Mouse (Mus musculus) liver, postnatal 0 days (tissue): Measurements from ENCODE around the gene Ccdc12. TPM values are rescaled to one million over a fixed set of nuclear protein-coding genes. Genes with fewer than 3 reads are reported as not detected.
A peak's percentile ranks its signal among the peaks of the same experiment; 100 is the strongest.

Experiments
- ATAC-seq: fragments of 200-750 bp; cut with Nextera tagmentation; 2 replicates; pipeline ENCODE4 v1.8.0; 2017; ENCODE audit warnings: mild to moderate bottlenecking, moderate library complexity
- DNase-seq: peaks from one replicate; pipeline ENCODE4 v3.0.0-alpha.2; 2016
- H3K27ac ChIP-seq: fragments of 300-500 bp; sonication (generic); 2 replicates; pipeline ENCODE4 v1.5.1; 2014; ENCODE audit warnings: antibody characterized with exemption, moderate library complexity, mild to moderate bottlenecking, low read depth
- H3K27me3 ChIP-seq: fragments of 300-500 bp; sonication (generic); 2 replicates; pipeline ENCODE4 v1.6.1; 2014; ENCODE audit warnings: low read length, control low read depth, mixed read lengths; ENCODE audit not compliant: insufficient read depth
- H3K36me3 ChIP-seq: fragments of 300-500 bp; sonication (generic); replicated peaks from 2 replicates; pipeline ENCODE4 v1.6.1; 2014; ENCODE audit warnings: mild to moderate bottlenecking, control low read depth, low read length, moderate library complexity, mixed read lengths; ENCODE audit not compliant: insufficient read depth
- H3K4me1 ChIP-seq: fragments of 300-500 bp; sonication (generic); 2 replicates; pipeline ENCODE4 v1.6.1; 2014; ENCODE audit warnings: antibody characterized with exemption, mild to moderate bottlenecking, control low read depth; ENCODE audit not compliant: insufficient read depth
- H3K4me2 ChIP-seq: fragments of 300-500 bp; sonication (generic); 2 replicates; pipeline ENCODE4 v1.6.1; 2014; ENCODE audit warnings: low read depth, mild to moderate bottlenecking, low read length, moderate library complexity, mixed read lengths
- H3K4me3 ChIP-seq: fragments of 300-500 bp; sonication (generic); 2 replicates; pipeline ENCODE4 v1.5.1; 2014; ENCODE audit warnings: low read depth, low read length
- H3K9ac ChIP-seq: fragments of 300-500 bp; sonication (generic); replicated peaks from 2 replicates; pipeline ENCODE4 v1.6.1; 2014; ENCODE audit warnings: mild to moderate bottlenecking, moderate library complexity
- H3K9me3 ChIP-seq: fragments of 300-500 bp; sonication (generic); 2 replicates; pipeline ENCODE4 v1.6.1; 2016; ENCODE audit warnings: mild to moderate bottlenecking, control low read depth, low read length, mixed read lengths
- CTCF ChIP-seq: sonication (generic); IDR thresholded peaks from 2 replicates; pipeline ENCODE4 v1.5.1; 2016; ENCODE audit warnings: antibody characterized with exemption, low read depth
- EP300 ChIP-seq: IDR thresholded peaks from 2 replicates; pipeline ENCODE4 v1.6.1; 2016; ENCODE audit warnings: antibody characterized with exemption, low read depth, mild to moderate bottlenecking
- WGBS: fragments of 180-500 bp; shearing (Covaris S2); extraction: QIAGEN DNeasy Blood & Tissue Kit; methylation state at CpG from one replicate; pipeline ENCODE4 v1.1.7; 2014; ENCODE audit not compliant: insufficient replicate concordance; 5-methylcytosine and 5-hydroxymethylcytosine counted together
- microRNA-seq: library from miRNA; unstranded; fragments of <30 nt; microRNA quantifications from one replicate; pipeline ENCODE4, GENCODE M21; 2016
- polyA plus RNA-seq: library from polyadenylated mRNA; unstranded; fragments of >200 nt; fragmentation: Nextera tagmentation; extraction: Ambion mirVana; gene quantifications from 2 replicates; pipeline ENCODE4 v1.2.1, GENCODE M21; 2015

Ccdc12 gene
- polyA plus RNA-seq, 1 experiment from 2014 or later, result 69.3 TPM

DNA sequence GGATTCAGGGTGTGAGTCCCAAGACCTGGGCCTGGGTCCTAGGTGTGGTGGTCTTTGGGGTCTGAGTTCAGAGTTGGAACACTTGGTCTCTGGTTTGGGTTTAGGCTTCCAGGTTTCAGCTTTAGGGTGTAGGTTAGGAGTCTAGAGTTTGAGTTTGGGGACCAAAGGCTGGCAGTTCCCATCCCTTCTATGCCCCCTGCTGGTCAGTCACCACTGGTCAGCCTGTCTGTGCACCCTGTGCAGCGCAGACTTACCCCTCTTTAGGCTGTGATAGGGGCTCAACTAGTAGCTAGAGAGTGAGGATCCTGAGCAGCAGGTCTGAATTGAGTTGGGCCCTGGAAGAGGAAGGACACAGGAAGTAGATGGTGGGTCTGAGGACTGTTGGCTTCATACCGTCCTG is 103.0 kb downstream of the Ccdc12 start:
- Histone ChIP-seq H3K9me3 (no peaks in the 10 kb centered on the region), H3K4me1 (no peaks in the 10 kb centered on the region), H3K4me3 (no peak overlapping the region), H3K27ac (no peak overlapping the region), H3K4me2 (no peak overlapping the region), H3K36me3 (no peaks in the 10 kb centered on the region), H3K27me3 (no peaks in the 10 kb centered on the region), H3K9ac (no peak overlapping the region)
- 45% methylated on average over 2 of the region's 2 CpGs for WGBS
- DNase-seq, result peak; percentile 68
- ATAC-seq, result peak; percentile 36; the same call in 1 of the 2 replicates
- peak; percentile 78 for TF ChIP-seq CTCF
- TF ChIP-seq EP300, result no peak

DNA sequence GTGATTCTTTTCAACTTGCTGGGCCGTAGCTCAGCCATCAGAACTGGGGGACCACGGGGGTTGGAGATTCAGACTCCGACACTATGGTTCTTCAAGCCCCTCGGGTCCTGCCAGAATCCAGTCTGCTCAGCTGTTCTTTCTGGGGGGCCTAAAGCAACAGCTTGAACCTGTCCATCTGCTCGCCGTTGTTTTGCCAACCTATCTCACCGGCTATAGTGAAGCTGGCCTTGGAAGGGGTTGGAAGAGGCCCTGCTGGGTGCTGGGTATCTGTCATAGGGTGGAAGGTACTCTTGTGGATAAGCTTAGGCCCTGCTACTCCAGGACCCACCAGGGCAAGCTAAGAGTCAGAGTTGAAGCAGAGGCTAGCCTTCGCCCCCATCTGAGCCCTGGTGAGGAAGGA is 104.6 kb downstream of the Ccdc12 start:
- WGBS, result 84% methylated on average over 8 of the region's 8 CpGs
- Histone ChIP-seq H3K9ac (no peak overlapping the region), H3K9me3 (no peaks in the 10 kb centered on the region), H3K27me3 (no peaks in the 10 kb centered on the region), H3K36me3 (no peaks in the 10 kb centered on the region), H3K27ac (no peak overlapping the region), H3K4me2 (no peak overlapping the region), H3K4me1 (no peaks in the 10 kb centered on the region), H3K4me3 (no peak overlapping the region)
- no peak for DNase-seq
- ATAC-seq, result no peak
- TF ChIP-seq EP300 (no peak), CTCF (no peak)

Small RNA genes lying within 50 kb of the gene (microRNA-seq; reads per million reads assigned to microRNA genes)
- gene Mir8107, result 1.6 reads per million

Other genes starting within 250 kb of the Ccdc12 start
- gene Ptpn23, start 248.3 kb upstream of the Ccdc12 start, polyA plus RNA-seq, result 3.0 and 3.3 TPM in 2 replicates
- gene Ngp, start 236.8 kb upstream of the Ccdc12 start, polyA plus RNA-seq, result 1,016 and 1,021 TPM in 2 replicates
- 1.4 and 1.5 TPM in 2 replicates for gene Klhl18, start 179.8 kb upstream of the Ccdc12 start, polyA plus RNA-seq
- gene Kif9, start 179.5 kb upstream of the Ccdc12 start, polyA plus RNA-seq, result 0.09 and 0.53 TPM in 2 replicates
- gene Setd2, start 123.9 kb upstream of the Ccdc12 start, polyA plus RNA-seq, result 9.6 and 10.1 TPM in 2 replicates
- gene Nradd, start 32.1 kb upstream of the Ccdc12 start, polyA plus RNA-seq, result 1.3 and 1.4 TPM in 2 replicates
- 1.5 and 2.0 TPM in 2 replicates for gene Nbeal2, start 2.3 kb upstream of the Ccdc12 start, polyA plus RNA-seq
- gene Myl3, start 85.4 kb downstream of the Ccdc12 start, polyA plus RNA-seq, result 0.52 and 2.0 TPM in 2 replicates
- gene Pth1r, start 90.6 kb downstream of the Ccdc12 start, polyA plus RNA-seq, result 5.2 and 5.3 TPM in 2 replicates
- gene Prss42, start 141.7 kb downstream of the Ccdc12 start, polyA plus RNA-seq, result not detected in 2 replicates
- not detected in 2 replicates for gene Prss44, start 157.5 kb downstream of the Ccdc12 start, polyA plus RNA-seq
- gene Prss43, start 170.2 kb downstream of the Ccdc12 start, polyA plus RNA-seq, result not detected in 2 replicates
- not detected in 2 replicates for gene Prss45, start 178.1 kb downstream of the Ccdc12 start, polyA plus RNA-seq
- not detected in 2 replicates for gene Prss46, start 188.0 kb downstream of the Ccdc12 start, polyA plus RNA-seq
- gene Prss50, start 201.5 kb downstream of the Ccdc12 start, polyA plus RNA-seq, result 9.2 and 10.3 TPM in 2 replicates
- gene Als2cl, start 223.4 kb downstream of the Ccdc12 start, polyA plus RNA-seq, result 2.2 TPM in 2 replicates
- gene Tmie, start 223.6 kb downstream of the Ccdc12 start, polyA plus RNA-seq, result 5.4 and 6.0 TPM in 2 replicates